Mouse (Mus musculus): Measurements from ENCODE around the gene Gm29609.

Gene Gm29609

DNA sequence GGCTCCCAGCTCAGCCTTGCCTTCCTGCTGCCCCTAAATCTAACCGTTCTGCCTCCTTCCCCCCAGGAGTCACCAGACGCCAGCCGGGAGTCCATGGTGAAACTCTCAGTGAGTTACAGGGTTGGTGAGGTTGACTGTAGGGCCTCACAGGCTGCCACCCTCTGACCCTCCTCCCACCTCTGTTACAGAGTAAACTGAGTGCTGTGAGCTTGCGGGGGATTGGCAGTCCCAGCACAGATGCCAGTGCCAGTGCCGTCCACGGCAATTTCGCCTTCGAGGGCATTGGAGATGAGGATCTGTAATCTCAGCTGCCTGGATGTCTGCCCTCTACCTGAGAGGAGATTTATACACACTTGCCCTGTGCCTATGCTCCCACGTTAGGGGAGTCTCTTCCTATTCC lies 18.5 kb upstream of the Gm29609 start:
- no peak for DNase-seq (ENCODE audit: inconsistent ontology term)

DNA sequence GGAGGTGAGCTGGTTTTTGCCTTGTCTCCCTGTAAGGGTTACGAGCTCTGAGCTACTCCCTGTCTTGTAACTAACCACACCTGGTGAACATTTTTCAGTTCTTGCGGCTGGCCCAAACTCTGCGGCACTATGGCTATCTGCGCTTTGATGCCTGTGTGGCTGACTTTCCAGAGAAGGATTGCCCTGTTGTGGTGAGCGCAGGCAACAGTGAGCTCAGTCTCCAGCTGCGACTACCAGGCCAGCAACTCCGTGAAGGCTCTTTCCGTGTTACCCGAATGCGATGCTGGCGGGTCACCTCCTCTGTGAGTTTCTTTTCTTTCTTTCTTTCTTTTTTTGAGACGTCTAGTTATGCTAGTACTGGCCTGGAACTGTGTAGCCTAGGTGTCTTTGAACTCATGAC lies 17.4 kb upstream of the Gm29609 start:
- DNase-seq (ENCODE audit: inconsistent ontology term) = no peak

DNA sequence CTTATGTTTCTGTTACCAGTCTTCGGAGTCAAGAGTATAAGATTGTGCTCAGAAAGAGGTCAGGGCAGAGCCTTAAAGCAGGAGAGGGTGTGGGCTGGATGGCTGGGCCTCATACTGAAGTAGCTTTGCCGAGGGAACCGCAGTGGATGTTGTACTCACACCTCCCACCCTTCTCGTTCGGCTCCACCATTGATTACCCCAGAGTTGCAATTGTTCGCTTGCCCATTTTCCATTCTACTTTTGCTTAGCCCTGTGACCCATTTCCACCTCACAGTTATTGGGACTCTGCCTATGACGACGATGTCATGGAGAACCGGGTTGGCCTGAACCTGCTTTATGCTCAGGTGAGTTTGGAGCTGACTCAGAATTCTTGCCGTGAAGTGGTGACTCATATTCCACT lies 16.5 kb upstream of the Gm29609 start:
- no peak for DNase-seq (ENCODE audit: inconsistent ontology term)

DNA sequence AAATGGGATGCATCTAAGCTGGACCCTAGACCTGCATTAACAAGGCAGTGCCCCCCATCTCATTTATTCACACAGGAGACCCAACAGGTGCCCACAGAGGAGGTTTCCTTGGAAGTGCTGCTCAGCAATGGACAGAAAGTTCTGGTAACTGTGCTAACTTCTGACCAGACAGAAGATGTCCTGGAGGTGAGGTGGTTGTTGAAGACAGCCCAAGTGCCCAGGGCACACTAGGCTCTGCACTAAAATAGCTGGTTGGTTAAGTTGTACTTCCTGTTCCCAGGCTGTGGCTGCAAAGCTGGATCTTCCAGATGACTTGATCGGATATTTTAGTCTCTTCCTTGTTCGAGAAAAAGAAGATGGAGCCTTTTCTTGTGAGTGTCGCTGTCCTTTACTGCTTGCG lies 16.0 kb upstream of the Gm29609 start:
- DNase-seq (ENCODE audit: inconsistent ontology term) = no peak

DNA sequence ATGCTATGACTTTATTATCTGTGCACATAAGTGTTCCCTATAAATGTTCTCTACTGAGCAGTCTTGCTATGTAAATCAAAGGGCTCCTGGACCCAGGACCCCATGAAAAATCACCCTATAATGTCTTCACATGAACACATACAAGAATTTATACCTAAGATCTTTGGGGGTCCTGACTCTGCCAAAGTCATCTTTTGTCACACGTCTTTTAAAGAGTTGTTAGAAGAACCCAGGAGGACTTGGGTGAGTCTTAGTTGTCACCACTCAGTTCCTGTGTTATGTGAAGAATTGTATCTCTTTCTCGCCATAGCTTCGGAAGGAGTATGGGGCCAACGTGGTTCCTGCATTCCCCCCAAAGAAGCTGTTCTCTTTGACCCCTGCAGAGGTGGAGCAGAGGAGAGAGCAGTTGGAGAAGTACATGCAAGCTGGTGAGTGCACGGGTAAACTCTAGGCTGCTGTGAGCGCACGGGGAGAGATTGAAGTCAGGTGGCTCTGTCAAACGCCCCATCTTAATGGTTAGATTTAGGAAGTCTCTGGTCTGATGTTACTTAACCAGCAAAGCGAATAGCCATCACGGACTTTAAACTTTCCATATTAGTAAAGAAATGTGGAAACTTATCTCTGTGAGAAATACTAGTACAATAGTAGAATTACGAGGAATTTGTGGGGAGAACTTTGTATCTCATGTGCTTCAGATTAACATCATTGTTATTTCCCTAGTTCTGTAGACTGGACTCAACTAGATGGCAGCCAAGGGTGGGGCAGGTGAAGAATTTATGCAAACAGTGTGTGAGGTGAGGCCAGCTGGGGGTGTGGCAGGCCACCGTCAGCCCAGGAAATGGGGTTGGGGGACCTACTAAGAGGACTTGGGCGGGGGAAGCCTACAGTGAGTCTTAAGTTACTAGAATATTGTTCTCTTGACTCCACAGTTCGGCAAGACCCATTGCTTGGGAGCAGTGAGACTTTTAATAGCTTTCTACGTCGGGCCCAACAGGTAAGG lies 15.1 kb upstream of the Gm29609 start:
- no peak for DNase-seq (ENCODE audit: inconsistent ontology term)

DNA sequence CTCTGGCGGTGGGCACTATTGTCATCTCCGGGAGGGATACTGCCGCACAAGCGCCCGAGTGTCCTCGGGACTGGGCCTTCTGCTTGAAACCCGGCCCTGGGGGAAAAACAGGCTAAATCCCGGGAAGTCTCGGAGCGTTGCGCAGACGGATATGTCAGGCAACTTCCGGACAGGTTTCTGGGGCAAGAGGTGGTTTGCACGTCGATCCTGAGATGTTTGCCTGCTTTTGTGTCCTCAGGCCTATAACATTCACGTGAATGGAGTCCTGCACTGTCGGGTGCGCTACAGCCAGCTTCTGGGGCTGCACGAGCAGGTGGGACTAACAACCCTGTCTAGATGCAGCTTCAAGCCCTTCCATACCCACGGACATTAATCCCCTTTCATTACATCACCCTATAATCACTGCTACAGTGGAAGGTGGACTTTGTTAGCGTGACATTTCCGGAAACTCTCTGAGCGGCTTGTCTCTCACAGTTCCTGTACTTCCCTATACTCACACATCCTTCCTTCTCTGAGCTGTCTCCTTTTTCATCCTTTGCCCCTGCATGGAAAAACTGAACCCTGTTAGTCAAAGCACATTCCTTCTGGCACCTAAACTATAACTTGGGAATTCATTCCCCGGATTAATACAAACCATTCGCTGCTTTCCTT lies 14.0 kb upstream of the Gm29609 start:
- no peak for DNase-seq (ENCODE audit: inconsistent ontology term)

DNA sequence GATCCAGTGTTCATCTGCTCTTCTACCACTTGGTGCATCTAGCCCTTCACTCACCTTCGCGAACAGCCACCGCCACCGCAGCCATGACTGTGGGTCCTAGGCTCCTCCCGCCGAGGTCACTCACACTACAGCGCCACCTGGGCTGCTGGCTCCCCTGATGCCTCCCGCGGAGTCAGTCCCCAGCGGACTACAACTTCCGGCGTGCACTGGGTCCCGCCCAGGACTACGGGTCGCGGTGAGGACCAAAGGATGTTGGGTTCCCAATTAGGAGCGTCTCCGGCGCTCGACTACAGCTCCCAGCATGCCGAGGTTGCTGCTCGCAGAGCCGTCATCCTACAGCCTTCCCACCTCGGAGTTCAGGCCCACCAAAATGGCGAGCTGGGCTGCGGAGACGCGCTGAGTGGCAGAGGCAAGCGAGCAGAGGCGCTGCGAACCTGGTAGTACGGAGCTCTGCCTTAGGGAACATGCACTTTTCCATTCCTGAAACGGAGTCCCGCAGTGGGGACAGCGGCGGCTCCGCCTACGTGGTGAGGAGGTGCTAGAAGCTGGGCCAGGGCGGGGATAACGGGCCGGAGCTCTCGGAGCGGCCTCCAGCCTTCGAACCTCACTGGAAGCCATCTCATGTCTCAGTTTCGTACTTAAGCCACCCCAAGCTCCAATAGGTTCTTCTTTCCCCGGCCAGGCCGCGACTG lies 13.4 kb upstream of the Gm29609 start, which contains the start of the genes Snx17 and Eif2b4:
TSS of gene Snx17 (plus strand) at position 289 of the 692 bp plus-strand sequence.
TSS of gene Eif2b4 (minus strand) at position 492 of the 692 bp plus-strand sequence.
- peak; percentile 99 for DNase-seq (ENCODE audit: inconsistent ontology term)

DNA sequence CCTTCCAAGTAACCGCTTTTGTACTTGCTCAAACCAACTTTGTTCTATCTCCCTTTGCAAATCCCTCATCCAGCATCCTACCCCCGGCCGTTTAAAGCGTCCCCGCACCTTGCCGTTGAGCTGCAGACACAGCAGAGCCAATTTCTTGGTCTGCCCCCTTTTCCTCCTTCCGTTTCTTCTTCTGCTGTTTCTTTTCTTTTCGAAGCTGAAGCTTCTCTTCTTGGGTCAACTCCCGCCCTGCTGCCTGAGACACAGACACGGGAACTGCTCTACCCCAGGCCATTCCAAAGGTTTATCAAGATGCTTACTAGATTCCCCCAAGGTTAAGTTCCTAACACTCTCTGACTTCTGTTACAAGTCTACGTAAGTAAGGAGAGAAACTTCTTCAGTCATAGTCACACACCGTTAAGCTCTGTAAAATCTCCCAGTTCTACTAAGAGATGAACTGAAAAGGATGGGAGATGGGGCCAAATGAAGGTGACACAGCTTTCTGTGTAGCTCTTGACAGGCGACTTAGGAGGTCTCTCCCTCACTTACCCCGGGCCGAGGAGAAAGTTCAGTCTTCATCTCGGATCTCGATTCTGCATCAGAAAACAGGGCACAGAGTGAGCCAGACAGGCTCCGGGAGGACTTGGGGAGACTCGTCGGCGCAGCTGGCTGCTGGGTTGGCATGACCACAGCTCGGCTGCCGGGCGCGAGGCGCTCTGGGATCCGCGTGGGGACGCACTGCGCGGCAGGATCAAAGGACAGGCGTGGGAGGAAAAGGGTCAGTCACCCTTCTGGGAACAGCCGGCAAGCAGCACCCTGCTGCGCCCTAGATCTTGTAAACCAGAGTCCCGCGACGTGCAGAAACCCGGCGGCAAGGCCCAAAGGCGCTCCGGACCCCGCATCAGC lies 12.6 kb upstream of the Gm29609 start:
- no peak for DNase-seq (ENCODE audit: inconsistent ontology term)

DNA sequence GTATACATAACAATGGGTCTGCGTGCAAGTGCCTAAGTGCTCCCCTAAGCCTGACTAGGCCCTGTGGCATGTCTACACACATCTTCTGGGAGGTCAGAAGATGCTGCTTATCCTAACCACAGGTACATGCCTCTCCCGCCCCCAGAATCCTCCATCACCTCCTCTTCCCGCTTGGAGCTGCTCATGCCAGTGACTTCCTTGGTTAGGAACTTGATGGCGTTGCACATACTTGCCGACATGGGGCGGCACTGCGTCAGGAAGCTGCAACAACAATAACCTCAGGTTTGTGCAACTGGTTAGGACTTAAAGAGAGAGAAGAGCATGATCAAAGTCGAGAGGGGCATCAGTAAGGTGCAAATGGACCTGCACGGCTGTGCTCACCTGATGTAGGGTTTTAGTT lies 10.5 kb upstream of the Gm29609 start:
- no peak for DNase-seq (ENCODE audit: inconsistent ontology term)

DNA sequence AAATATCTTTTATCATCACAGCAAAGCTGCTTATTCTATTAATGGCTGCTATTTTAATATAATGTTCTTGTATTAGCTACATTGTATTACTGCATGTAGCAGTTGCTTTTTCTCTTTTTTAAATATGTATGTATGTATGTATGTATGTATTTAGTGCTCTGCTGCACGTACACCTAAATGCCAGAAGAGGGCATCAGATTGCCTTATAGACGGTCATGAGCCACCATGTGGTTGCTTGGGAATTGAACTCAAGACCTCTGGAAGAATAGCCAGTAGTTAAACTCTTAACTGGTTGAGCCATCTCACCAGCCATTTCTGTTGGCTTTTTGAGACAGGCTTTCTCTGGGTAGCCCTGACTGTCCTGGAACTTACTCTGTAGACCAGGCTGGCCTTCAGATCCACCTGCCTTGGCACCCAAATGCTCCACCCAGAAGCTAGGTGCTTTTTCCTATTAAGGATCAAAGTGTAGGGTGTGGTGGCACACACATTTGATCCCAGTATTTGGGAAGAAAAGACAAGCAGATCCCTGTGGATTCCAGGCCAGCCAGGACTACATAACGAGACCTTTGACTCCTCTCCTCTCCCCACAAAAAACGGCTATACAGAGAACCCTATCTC lies 8.6 kb upstream of the Gm29609 start:
- no peak for DNase-seq (ENCODE audit: inconsistent ontology term)

DNA sequence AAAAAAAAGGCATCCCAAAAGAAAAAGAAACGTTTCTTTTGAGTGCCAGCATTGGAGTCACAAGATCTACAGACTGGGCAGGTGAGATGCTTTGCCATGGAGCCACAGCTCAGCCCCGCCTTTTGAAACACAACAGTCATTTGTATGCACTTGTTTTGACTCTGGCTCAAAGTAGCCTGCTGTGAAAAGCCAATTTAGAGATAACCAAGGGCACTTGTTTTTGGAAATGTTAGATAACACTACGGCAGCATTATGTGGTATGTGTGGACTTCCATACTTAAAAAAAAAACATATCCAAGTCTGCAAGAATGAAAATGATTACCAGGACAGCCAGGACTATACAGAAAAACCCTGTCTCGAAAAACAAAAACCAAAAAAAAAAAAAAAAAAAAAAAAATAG lies 4.0 kb upstream of the Gm29609 start:
- DNase-seq (ENCODE audit: inconsistent ontology term) = no peak

DNA sequence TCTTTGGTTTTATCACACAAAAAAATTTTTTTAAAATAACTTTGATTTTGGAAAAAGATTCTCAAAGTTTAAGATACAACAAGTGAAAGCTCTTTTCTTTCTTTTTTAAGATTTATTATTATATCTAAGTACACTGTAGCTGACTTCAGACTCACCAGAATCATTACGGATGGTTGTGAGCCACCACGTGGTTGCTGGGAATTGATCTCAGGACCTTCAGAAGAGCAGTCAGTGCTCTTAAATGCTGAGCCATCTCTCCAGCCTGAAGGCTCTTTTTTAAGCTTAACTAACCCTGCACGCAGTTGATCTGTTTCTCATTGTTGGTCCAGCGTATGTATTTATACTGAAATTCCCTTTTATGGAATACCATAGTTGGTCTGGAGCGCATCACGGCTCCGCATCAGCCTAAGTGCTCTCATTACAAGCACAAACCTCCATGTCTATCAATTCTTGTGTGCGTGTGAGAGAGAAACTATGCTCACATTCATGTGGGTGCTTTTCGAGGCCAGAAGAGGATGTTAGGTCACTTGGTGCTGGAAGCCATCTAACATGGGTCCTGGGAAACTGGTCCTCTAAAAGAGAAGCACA lies 1.6 kb upstream of the Gm29609 start:
- DNase-seq (ENCODE audit: inconsistent ontology term) = no peak

DNA sequence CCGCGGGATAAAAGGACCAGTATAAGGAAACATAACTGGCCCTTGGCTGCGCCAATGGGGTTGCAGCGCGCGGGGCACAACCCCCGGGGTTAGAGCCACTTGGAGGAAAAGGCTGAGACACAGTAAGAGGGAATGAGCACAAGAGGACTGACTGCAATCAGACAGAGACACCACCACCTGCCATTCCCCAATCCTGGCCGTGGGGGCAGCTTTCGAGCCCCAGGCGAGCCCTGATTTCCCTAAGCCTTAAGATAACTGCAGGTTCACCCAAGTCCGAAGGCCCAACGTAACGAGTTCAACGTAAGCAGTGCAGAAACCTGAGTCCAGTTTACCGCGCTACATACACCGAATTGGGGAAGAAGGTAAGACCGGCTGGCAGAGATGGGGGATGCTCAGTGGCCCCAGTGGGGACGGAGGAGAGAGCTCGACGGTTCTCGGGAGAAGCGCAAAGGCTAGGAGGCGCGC lies 378 bp downstream of the Gm29609 start:
- DNase-seq (ENCODE audit: inconsistent ontology term) = no peak

DNA sequence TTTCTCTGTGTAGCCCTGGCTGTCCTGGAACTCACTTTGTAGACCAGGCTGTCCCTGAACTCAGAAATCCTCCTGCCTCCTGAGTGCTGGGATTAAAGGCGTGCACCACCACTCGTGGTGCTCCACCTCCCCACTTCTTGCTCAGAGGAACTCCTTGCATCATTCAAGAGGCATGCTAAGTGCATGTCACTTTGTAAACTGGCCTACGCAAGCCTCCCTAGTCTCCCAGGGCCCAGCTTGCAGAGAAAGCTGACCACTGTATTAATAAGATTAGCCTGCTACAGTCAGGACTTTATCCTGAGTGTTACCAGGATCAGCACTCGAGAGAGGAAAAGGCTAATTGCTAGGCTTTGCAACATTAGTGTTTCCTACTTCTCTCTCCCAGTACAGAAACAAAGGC lies 11.1 kb downstream of the Gm29609 start:
- no peak for DNase-seq (ENCODE audit: inconsistent ontology term)

DNA sequence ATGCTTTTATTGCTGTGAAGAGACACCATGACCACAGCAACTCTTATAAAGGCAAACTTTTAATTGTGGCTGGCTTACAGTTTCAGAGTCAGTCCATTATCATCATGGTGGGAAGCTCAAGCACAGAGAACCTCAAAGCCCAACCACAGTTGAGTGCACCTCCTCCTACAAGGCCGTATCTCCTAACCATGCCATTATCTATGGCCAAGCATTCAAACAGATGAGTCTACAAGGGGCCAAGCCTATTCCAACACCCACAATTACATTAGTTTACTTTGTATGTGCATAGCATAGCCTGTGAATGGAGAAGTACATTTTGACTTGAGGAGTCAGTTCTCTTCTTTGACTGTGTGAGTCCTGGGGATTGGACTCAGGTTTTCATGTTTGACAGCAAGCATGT lies 14.8 kb downstream of the Gm29609 start:
- no peak for DNase-seq (ENCODE audit: inconsistent ontology term)

DNA sequence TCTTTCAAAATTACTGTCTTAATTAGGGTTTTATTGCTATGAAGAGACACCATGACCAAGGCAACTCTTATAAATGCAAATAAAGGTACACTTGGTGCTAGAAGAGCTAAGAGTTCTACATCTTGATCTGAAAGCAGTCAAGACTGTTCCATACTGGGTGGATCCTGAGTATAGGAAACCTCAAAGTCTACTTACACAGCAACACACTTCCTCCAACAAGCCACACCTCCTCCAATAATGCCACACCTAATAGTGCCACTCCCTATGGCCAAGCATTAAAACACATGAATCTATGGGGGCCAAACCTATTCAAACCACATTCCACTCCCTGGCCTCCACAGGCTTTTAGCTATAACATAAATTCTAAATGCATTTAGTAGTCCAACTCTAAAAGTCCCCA lies 17.2 kb downstream of the Gm29609 start:
- no peak for DNase-seq (ENCODE audit: inconsistent ontology term)

DNA sequence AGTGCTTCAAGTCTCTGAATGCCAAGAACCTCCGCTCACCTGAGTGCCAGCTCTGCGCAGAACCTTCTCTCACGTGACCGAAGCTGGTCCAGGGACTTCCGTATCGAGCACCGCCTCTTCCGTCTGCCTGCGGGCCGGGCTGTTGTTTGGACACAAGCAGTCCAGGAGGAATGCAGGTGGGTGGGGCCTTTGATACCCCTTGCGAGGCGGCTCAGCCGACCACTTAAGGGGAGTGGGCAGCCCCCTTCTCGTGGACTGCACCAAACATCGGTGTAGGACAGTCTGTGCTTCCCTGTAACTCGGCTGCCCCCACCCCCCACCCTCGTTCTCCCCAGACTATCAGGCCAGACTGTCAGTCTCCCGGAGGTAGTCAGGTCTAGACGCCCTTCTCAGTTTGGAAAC lies 25.6 kb downstream of the Gm29609 start, which contains the start of gene Mpv17:
TSS of gene Mpv17 (minus strand) at position 100 of the 402 bp plus-strand sequence.
- peak; percentile 82 for DNase-seq (ENCODE audit: inconsistent ontology term)

DNA sequence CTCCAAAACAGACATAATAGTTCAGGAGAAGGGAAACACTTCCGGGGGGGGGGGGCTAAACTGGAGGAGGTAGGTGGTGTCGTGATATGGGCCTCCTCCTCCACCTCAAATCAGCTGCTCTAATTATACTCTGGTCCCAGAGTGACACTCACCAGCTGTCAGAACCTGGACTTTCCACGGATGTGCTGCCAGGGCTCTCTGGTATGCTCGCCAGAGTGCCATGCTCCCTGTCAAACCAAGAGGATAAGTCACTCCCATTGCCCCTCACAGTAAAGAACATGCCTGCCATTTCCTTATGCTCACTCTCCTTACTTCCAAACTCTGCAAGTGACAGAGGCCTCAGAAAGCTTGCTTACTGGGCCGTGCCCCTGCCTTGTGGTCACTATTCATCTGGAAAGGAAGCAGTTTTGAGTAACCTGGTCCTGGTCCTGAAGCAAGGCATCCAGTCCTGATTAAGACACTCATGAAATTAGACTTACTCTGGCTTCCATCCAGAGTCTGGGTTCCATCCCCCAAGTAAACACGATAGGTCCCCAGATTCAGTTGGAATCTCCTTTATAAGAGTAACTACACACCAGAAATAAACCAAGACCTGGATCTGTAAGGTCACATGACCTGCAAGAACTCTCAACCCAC lies 26.1 kb downstream of the Gm29609 start:
- DNase-seq (ENCODE audit: inconsistent ontology term) = no peak

DNA sequence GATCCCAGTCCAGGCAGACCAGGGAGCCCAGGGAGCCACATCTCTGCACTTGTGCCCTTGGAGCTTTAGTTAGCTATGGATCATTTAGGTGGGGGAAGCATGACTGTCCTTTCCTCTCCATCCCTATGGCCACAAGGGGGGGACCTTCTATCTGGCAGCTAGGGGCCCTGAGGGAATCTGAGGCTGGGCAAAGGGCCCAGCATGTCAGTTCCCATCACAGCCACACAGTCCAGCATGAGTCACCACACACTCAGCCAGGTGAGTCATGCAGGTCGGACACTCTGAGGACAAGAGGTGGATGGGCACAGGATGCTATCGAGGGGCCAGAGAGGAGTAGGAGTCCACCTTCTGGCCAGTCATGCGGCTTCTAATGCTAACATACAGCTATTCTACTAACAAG lies 28.0 kb downstream of the Gm29609 start:
- peak; percentile 77 for DNase-seq (ENCODE audit: inconsistent ontology term)

DNA sequence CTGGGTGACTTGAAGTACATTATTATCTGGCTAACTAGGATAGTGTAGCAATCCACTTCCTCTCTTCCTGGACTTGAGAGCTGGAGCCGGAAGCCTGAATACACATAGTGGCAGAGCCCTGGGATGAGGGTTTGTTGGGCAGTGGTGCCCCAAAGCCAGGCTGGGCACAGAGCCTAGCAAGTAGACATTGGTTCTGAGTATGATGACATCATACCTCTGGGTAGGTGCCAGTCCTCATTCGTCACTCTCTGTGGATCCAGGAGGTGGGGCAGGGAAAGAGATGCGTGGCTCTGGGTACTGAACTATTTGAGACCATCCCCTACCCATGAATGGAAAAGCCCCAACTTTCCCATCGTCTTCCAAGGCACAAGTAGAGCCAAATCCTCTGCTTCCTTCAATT lies 29.9 kb downstream of the Gm29609 start:
- DNase-seq (ENCODE audit: inconsistent ontology term) = no peak
